Mouse (Mus musculus): Measurements from ENCODE around the gene Tspan18. TPM values are rescaled to one million over a fixed set of nuclear protein-coding genes. Genes with fewer than 3 reads are reported as not detected.

Tspan18 gene
- polyA plus RNA-seq, 1 experiment from 2014 or later, result 71.9 TPM

DNA sequence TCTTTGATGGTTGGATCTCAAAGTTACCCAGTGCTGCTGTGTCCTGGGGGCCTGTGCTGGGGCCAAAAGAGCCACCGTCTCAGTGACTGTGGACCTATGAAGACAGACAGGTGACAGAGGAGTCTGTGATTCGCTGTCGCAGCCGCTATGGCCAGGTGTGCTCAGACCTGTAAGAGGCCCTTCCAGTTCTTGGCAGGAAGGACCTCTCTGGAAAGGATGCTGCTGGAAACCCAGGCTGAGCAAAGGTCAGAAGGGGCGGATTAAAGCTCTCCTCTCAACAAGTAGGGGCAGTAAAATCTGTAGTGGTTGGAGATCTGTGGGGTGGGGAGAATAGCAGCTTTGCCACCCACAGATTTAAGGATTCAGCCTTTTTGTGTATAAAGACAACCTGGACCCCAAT lies 154.7 kb downstream of the Tspan18 start:
- no peak overlapping the region; the same call in 1 of the 2 replicates for H3K4me3 ChIP-seq (ENCODE audit: low read depth, low read length)
- H3K27ac ChIP-seq (ENCODE audit: low read depth, low read length), result peak overlapping the region; percentile 65; the same call in 1 of the 2 replicates
- H3K9me3 ChIP-seq (ENCODE audit: control insufficient read depth, low read length), result no peaks in the 10 kb centered on the region
- H3K9ac ChIP-seq (ENCODE audit: low read length), result peak overlapping the region; percentile 73
- DNase-seq (ENCODE audit: low spot score), result no peak
- H3K27me3 ChIP-seq (ENCODE audit: control insufficient read depth, insufficient read depth, low read length), result 0 out of 2 replicates have a peak, but pooled peaks cover 5% of the 10 kb centered on the region
- H3K4me2 ChIP-seq (ENCODE audit: low read depth), result peak overlapping the region; percentile 64
- no peaks in the 10 kb centered on the region for H3K36me3 ChIP-seq (ENCODE audit: control insufficient read depth, insufficient read depth, low read length)
- WGBS, result 40% methylated on average over 5 of the region's 5 CpGs
- no peak for ATAC-seq (ENCODE audit: insufficient read depth, low FRiP score, low TSS enrichment)
- peaks cover 45% of the 10 kb centered on the region for H3K4me1 ChIP-seq (ENCODE audit: control insufficient read depth, insufficient read depth, low read length)

DNA sequence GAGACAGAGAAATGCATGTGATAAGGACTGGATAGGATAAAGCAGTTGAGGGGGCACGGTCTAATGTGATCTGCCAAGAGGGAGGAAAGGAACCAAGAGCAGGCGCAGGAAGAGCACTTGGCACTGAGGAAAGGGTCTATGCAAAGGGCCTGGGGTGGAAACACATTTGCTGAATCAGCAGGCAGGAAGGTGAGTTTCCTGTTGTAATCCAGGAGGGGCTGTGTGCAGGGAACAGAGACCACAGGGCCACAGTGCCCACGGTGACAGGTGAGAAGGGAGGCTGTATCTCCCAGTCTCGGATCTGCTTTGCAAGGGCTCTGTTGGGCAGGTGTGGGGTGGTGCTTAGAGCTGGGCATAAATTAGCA lies 156.0 kb downstream of the Tspan18 start:
- Histone ChIP-seq H3K4me1 (ENCODE audit: control insufficient read depth, insufficient read depth, low read length) (peaks cover 49% of the 10 kb centered on the region), H3K27me3 (ENCODE audit: control insufficient read depth, insufficient read depth, low read length) (0 out of 2 replicates have a peak, but pooled peaks cover 5% of the 10 kb centered on the region), H3K4me2 (ENCODE audit: low read depth) (no peak overlapping the region), H3K9me3 (ENCODE audit: control insufficient read depth, low read length) (no peaks in the 10 kb centered on the region), H3K27ac (ENCODE audit: low read depth, low read length) (peak overlapping the region; percentile 63; the same call in 1 of the 2 replicates), H3K9ac (ENCODE audit: low read length) (0 out of 2 replicates have a peak overlapping the region, but pooled peaks have one; percentile 18), H3K4me3 (ENCODE audit: low read depth, low read length) (no peak overlapping the region), H3K36me3 (ENCODE audit: control insufficient read depth, insufficient read depth, low read length) (no peaks in the 10 kb centered on the region)
- no peak for ATAC-seq (ENCODE audit: insufficient read depth, low FRiP score, low TSS enrichment)
- no peak for DNase-seq (ENCODE audit: low spot score)
- WGBS, result 67% methylated on average over 4 of the region's 4 CpGs

DNA sequence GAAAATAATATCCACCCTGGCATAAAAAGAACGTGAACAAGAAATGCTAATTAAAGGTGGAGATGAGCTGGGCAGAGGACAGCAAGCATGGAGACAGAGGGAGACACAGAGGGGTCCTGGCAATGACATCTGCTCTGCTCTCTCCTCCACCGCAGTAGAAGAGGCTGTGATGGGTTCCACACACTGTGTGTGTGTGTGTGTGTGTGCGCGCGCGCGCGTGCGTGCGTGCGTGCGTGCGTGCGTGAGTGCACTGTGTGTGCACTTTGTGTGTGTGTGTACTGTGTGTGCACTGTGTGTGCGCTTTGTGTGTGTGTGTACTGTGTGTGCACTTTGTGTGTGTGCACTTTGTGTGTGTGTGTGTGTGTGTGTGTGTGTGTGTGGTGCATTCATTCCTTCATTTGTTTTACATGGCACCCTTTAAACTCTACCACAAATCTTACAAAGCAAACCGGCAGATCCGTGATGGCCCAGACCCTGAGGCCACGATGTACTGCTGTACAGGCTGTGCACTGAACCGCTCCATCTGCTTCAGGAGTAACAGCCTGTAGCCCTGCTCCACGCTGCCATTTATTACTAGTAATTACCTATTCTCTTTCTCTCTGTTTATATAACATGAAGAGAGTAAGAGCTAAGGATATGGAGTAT lies 156.5 kb downstream of the Tspan18 start:
- Histone ChIP-seq H3K4me2 (ENCODE audit: low read depth) (no peak overlapping the region), H3K4me1 (ENCODE audit: control insufficient read depth, insufficient read depth, low read length) (peaks cover 49% of the 10 kb centered on the region), H3K4me3 (ENCODE audit: low read depth, low read length) (no peak overlapping the region), H3K9me3 (ENCODE audit: control insufficient read depth, low read length) (no peaks in the 10 kb centered on the region), H3K27ac (ENCODE audit: low read depth, low read length) (peak overlapping the region; percentile 81), H3K36me3 (ENCODE audit: control insufficient read depth, insufficient read depth, low read length) (no peaks in the 10 kb centered on the region), H3K9ac (ENCODE audit: low read length) (no peak overlapping the region), H3K27me3 (ENCODE audit: control insufficient read depth, insufficient read depth, low read length) (0 out of 2 replicates have a peak, but pooled peaks cover 5% of the 10 kb centered on the region)
- ATAC-seq (ENCODE audit: insufficient read depth, low FRiP score, low TSS enrichment), result no peak; the same call in 1 of the 2 replicates
- no peak for DNase-seq (ENCODE audit: low spot score)
- 71% methylated on average over 20 of the region's 20 CpGs for WGBS

DNA sequence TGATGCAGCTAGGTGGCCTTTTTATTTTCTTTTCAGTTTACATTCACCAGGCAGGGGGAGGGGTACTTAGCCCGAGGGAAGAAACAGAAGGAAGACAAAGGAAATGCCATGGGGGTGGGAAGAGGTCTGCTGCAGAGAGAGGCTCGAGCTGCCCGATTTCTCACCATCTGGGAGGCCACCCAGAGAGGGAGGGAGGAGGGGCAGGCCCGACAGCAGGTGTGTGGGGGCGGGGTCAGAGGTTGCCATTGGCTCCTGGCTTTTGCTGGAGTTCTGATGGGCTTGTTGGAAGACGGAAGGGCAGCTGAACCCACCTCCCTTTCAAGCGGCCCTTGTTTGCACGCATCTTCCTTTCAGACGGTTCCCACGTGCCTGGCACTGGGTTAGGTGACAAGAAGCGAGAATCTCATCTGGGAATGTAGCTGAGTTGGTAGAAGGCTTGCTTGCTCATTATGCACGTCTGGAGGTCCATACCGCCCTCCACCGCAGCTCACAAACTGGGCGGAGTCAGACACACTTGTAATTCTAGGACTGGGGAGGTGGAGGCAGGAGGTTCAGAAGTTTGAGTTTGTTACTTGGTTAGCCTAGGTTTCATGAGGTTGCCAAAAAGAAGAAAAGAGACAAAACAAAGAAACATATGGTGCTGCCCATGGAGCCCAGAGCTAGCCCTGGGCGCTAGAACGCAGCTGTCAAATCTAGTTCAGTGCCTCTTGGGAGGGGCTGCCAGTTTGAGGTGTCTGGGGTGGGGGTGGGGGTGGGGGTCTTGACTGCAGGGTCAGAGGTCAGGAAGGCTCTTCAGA lies 157.2 kb downstream of the Tspan18 start:
- Histone ChIP-seq H3K9ac (ENCODE audit: low read length) (peak overlapping the region; percentile 37; the same call in 1 of the 2 replicates), H3K4me1 (ENCODE audit: control insufficient read depth, insufficient read depth, low read length) (peaks cover 49% of the 10 kb centered on the region), H3K27ac (ENCODE audit: low read depth, low read length) (peak overlapping the region; percentile 81), H3K36me3 (ENCODE audit: control insufficient read depth, insufficient read depth, low read length) (no peaks in the 10 kb centered on the region), H3K4me3 (ENCODE audit: low read depth, low read length) (no peak overlapping the region), H3K9me3 (ENCODE audit: control insufficient read depth, low read length) (no peaks in the 10 kb centered on the region), H3K27me3 (ENCODE audit: control insufficient read depth, insufficient read depth, low read length) (0 out of 2 replicates have a peak, but pooled peaks cover 5% of the 10 kb centered on the region), H3K4me2 (ENCODE audit: low read depth) (peak overlapping the region; percentile 15)
- WGBS, result 2% methylated on average over 17 of the region's 17 CpGs
- DNase-seq (ENCODE audit: low spot score) (peak; percentile 87), ATAC-seq (ENCODE audit: insufficient read depth, low FRiP score, low TSS enrichment) (peak; percentile 67)

DNA sequence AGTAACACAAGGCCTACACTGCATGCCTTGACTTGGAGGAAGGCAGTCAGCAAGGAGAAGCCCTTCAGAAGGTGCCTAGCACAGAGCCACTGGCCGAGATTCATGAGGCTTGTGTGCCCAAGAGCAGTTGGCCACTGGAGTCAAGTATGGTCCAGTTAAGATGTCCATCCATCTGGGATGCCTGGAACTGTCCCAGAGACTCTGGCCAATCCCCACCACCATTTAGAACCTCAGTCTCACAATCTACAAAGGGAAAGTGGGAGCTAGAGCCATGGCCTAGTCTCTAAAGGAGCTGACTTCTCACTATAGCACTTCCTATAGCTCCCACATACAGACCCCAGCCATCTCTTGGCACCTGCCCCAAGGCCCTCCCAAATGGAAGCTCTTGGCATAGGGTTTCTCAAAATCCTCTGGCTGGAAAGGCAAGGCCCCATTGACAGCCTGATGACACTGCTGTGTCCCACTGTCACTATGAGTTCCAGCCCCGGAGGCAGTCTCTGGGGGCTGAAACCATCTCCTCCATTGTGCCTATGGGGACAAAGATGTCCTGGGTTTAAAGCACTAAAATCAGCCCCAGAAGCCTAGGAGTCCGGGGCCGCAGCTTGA lies 158.0 kb downstream of the Tspan18 start:
- 15% methylated on average over 4 of the region's 4 CpGs for WGBS
- Histone ChIP-seq H3K27me3 (ENCODE audit: control insufficient read depth, insufficient read depth, low read length) (0 out of 2 replicates have a peak, but pooled peaks cover 5% of the 10 kb centered on the region), H3K9me3 (ENCODE audit: control insufficient read depth, low read length) (no peaks in the 10 kb centered on the region), H3K4me1 (ENCODE audit: control insufficient read depth, insufficient read depth, low read length) (peaks cover 49% of the 10 kb centered on the region), H3K27ac (ENCODE audit: low read depth, low read length) (peak overlapping the region; percentile 81), H3K4me2 (ENCODE audit: low read depth) (peak overlapping the region; percentile 15; the same call in 1 of the 2 replicates), H3K9ac (ENCODE audit: low read length) (0 out of 2 replicates have a peak overlapping the region, but pooled peaks have one; percentile 7), H3K4me3 (ENCODE audit: low read depth, low read length) (no peak overlapping the region), H3K36me3 (ENCODE audit: control insufficient read depth, insufficient read depth, low read length) (no peaks in the 10 kb centered on the region)
- ATAC-seq (ENCODE audit: insufficient read depth, low FRiP score, low TSS enrichment) (peak; percentile 15; the same call in 1 of the 2 replicates), DNase-seq (ENCODE audit: low spot score) (no peak)

DNA sequence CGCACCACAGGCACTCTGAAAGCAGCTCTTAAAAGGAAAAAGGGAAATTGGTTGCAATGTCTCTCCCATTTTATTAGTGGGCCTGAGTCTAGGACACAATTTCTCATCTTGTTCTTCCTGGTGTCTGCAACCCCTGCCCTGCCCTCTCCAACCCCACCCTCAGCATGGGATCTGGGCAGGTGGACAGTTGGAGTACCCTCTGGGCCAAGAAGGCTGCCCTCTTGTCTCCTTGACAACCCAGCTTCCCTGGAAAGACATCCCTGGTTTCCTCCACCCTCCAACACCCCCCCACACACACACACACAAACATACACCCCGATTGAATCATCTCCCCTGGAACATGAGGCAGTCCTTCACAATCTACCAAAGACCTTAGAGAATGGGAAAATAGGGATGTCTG lies 158.6 kb downstream of the Tspan18 start:
- WGBS, result 64% methylated on average over 2 of the region's 2 CpGs
- no peak overlapping the region for H3K4me2 ChIP-seq (ENCODE audit: low read depth)
- DNase-seq (ENCODE audit: low spot score) (no peak), ATAC-seq (ENCODE audit: insufficient read depth, low FRiP score, low TSS enrichment) (no peak)
- H3K36me3 ChIP-seq (ENCODE audit: control insufficient read depth, insufficient read depth, low read length), result no peaks in the 10 kb centered on the region
- 0 out of 2 replicates have a peak, but pooled peaks cover 5% of the 10 kb centered on the region for H3K27me3 ChIP-seq (ENCODE audit: control insufficient read depth, insufficient read depth, low read length)
- H3K4me1 ChIP-seq (ENCODE audit: control insufficient read depth, insufficient read depth, low read length), result peaks cover 49% of the 10 kb centered on the region
- no peak overlapping the region for H3K4me3 ChIP-seq (ENCODE audit: low read depth, low read length)
- no peaks in the 10 kb centered on the region for H3K9me3 ChIP-seq (ENCODE audit: control insufficient read depth, low read length)
- no peak overlapping the region for H3K9ac ChIP-seq (ENCODE audit: low read length)
- peak overlapping the region; percentile 81 for H3K27ac ChIP-seq (ENCODE audit: low read depth, low read length)

DNA sequence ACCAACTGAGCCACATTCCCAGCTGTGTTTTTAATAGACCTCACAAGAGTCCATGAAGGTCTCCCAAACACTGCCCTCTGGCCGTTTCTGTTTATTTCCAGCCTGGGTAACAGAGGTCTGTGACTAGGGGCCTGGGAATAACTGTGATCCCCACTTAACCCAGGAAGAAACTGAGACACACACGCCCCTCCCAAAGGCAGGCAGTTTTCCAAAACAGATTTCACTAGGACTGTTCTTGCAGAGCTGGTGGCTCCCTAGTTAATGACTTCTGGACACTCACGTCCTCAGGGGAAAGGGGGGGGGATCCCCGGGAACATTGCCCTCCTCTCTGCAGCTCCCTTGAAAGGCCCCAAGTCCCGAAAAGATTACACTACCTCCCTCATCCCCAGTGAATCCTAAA lies 159.0 kb downstream of the Tspan18 start:
- 0 out of 2 replicates have a peak, but pooled peaks cover 3% of the 10 kb centered on the region for H3K27me3 ChIP-seq (ENCODE audit: control insufficient read depth, insufficient read depth, low read length)
- H3K4me1 ChIP-seq (ENCODE audit: control insufficient read depth, insufficient read depth, low read length), result peaks cover 46% of the 10 kb centered on the region
- ATAC-seq (ENCODE audit: insufficient read depth, low FRiP score, low TSS enrichment) (no peak), DNase-seq (ENCODE audit: low spot score) (no peak)
- WGBS, result 14% methylated on average over 5 of the region's 5 CpGs
- no peak overlapping the region for H3K4me2 ChIP-seq (ENCODE audit: low read depth)
- H3K9ac ChIP-seq (ENCODE audit: low read length), result no peak overlapping the region
- H3K9me3 ChIP-seq (ENCODE audit: control insufficient read depth, low read length), result no peaks in the 10 kb centered on the region
- H3K36me3 ChIP-seq (ENCODE audit: control insufficient read depth, insufficient read depth, low read length), result no peaks in the 10 kb centered on the region
- no peak overlapping the region for H3K4me3 ChIP-seq (ENCODE audit: low read depth, low read length)
- peak overlapping the region; percentile 81 for H3K27ac ChIP-seq (ENCODE audit: low read depth, low read length)

DNA sequence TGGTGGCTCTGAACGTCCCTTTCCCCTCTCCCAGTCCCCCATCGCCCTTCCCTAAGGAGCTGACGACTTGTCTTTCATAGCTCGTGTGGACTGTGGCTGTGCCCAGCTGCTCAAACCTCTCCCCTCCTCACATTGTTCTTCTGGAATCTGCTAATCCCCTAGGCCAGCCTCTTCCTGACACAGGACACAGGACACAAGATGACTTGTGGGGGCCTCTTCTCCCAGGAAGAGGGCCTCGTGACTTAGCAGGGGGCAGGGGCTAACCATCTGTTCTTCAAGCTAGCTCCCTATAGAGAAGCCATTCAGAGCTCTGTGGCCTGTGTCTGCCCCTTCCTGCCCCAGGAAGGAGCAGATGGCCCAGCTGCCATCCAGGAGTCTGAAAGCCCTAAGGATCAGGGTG lies 160.1 kb downstream of the Tspan18 start:
- ATAC-seq (ENCODE audit: insufficient read depth, low FRiP score, low TSS enrichment), result peak; percentile 28; the same call in 1 of the 2 replicates
- 14% methylated on average over 5 of the region's 5 CpGs for WGBS
- H3K4me2 ChIP-seq (ENCODE audit: low read depth), result no peak overlapping the region

More for the DNA sequence above, 160.1 kb downstream of the Tspan18 start:
- no peak for DNase-seq (ENCODE audit: low spot score)
- Histone ChIP-seq H3K4me3 (ENCODE audit: low read depth, low read length) (no peak overlapping the region), H3K36me3 (ENCODE audit: control insufficient read depth, insufficient read depth, low read length) (no peaks in the 10 kb centered on the region), H3K9ac (ENCODE audit: low read length) (no peak overlapping the region), H3K4me1 (ENCODE audit: control insufficient read depth, insufficient read depth, low read length) (peaks cover 36% of the 10 kb centered on the region), H3K27ac (ENCODE audit: low read depth, low read length) (peak overlapping the region; percentile 6; the same call in 1 of the 2 replicates), H3K27me3 (ENCODE audit: control insufficient read depth, insufficient read depth, low read length) (no peaks in the 10 kb centered on the region), H3K9me3 (ENCODE audit: control insufficient read depth, low read length) (no peaks in the 10 kb centered on the region)

Data from neural tube, embryonic 11.5 days (tissue).